Mouse (Mus musculus): ENCODE measurements around the gene Cfap61. TPM values are rescaled to one million over a fixed set of nuclear protein-coding genes. Genes with fewer than 3 reads are reported as not detected.
"Not testable (repeated sequence)": the region's sequence is repeated elsewhere in the genome, so short reads cannot be mapped to it uniquely, and the experiment has no call there.

Cfap61 gene
- total RNA-seq (2021), result 10 to 100 TPM; 29.9 to 45.2 TPM
- long read RNA-seq, experiment 1, partial matches to known transcripts, result 12 of 13 reads
- long read RNA-seq, experiment 1, other reads (novel, unspliced or antisense), result 1 of 13 reads
- long read RNA-seq, experiment 2, partial matches to known transcripts, result 11 of 15 reads
- long read RNA-seq, experiment 2, other reads (novel, unspliced or antisense), result 3 of 15 reads

DNA sequence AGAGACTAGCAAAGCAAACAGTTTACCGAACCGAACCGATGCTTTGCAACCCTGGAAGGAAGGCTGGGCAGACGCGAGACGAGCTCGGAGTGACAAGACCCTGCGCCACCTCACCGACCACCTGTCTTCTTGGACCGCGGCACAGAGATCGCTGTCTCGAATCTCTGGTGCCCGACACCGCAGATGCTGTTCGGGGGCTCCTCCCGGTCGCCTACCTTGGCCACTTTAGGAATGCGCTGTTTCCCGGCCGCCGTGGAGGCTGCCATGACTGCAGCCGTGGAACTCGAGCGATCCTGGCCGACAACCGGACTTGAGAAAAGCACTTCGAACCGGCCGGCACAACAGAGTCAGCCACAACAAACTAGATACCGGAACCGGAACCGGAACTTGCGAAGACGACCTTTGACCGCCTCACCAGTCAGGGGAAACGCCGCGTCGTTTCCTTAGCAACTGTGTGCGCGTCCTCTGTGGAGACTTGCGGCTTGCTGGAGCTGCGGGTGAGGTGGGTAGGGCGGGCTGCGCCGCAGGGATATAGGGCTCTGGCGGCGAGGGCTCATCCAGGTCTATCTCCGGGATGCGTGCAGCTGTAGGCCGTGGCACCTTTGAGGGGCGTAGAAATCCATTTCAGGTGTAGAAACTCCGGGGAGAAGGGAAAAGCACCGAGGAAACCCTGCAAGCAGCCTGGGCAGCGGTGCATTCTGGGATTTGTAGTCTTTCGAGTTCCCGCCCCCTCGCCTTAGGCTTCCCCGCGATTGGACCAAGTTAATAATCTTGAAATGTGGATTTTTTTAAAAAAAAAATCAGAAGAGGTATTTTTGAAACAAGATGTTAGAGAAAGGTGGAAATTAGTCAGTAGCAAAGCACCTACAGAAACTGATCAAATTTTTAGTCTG is at the start of gene Cfap61, which contains the start of gene Crnkl1:
TSS of gene Cfap61 (plus strand) at position 446 of the 893 bp plus-strand sequence.
TSS of gene Crnkl1 (minus strand) at position 676 of the 893 bp plus-strand sequence.
- peak; percentile 71 to 85 for DNase-seq (ENCODE audit: low spot score in 2 of 2)

DNA sequence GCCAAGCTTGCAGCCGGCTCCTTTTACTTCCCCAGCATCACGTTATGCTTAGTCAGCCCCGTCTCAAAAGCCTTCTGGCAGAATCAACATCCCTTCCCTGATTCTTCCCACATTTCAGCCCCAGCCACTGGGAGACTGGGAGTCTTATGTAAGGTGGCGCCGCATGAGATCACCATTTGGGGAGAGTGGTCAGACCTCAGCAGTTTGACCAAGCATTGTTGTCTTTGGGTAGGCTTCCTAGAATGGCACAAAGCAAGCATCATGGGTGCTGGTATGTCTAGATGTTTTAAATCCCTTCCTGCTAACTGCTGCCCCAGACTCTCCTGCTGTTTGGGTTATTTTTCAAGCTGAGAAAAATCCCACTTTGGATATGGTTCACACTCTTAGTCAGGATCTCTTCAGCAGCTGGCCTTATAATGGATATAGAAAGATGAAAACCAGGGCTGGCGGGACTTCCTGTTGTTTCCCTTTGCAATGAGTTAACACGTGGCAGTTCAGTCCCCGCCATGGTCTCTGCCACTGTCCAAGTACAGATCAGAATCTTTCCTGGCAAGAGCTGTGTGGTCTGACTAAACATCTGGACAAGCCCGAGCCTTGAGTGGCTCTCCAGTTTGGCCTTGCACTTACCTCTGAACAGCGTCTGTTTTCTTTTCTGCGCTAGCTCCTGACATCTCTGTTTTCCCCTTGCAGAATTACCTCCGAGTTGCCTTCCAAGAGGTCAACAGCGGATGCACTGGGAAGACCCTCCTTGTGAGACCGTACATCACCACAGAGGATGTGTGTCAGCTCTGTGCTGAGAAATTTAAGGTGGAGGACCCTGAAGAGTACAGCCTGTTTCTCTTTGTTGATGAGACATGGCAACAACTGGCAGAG is 49.4 kb upstream of the Cfap61 start:
- no peak for DNase-seq (ENCODE audit: low spot score in 2 of 2)

DNA sequence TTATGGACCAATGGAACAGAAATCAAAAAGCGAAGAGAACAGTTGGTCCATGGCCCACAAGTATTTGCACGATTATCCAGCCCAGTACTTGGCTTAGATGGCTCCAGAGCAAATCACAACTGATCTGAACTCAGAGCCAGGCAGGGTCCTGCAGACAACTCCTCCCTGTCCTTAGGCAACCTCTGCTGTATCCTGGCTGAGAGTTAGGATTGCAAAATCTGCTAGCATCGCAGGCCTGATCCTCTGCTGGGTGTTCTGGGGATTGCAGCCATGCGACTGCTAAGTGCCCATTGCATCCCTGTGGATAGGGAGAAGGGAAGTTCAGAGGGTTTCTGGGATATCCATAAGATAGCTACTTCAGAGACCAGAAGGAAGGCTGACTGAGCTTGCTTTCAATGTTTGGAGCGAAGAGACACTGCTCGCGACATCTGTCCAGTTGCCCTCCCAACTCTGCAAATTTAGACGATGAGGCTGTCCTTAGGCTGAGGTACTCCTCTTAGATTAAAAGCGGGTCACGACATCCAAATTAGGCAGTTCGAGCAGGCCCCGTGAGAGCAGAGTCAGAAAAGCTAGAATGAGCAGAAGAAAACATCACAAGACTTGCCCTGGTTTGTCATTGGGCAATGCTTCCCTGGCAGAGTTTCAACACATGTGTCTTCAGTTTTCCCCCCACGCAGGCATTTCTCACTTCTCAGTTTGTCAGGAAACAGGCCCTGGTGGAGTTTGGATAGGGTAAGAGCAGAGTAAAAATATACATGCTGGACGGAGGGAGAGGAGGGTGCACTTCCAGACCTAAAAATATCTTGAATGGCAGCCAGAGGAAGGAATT is 46.4 kb upstream of the Cfap61 start:
- no peak for DNase-seq (ENCODE audit: low spot score in 2 of 2)

DNA sequence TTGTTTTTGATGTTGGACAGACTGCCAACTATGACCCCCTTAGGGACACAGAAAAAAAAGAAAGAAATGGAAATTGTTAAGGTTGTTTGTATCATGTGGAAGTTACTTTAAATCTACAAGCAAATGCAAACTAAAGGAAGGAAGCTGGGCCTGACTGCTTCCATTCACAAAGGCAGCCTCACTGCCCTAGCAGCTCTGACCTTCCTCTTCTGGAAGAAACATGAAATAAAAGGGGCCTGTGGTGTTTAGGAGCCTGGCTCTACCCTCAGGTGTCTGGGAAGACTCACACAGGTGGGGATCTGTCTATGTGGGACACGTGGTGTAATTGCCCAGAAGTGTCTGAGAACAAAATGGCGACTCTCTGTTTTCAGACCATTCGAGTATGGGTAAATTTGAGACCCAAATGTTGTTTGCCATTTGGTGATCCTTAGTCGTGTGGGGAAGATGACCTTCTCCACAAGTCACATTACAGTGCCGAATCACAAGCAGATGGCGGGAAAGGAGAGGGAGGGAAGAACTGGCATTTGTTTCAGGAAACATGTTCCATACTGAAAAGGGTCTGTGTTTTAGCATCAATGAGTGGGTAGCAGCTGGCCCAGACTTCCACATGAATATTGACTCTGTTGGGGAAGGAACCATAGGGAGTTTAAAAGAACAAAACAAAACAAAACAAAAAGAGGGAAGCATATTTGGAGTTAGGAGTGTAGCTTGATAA is 45.7 kb upstream of the Cfap61 start:
- DNase-seq (ENCODE audit: low spot score in 2 of 2), result no peak

DNA sequence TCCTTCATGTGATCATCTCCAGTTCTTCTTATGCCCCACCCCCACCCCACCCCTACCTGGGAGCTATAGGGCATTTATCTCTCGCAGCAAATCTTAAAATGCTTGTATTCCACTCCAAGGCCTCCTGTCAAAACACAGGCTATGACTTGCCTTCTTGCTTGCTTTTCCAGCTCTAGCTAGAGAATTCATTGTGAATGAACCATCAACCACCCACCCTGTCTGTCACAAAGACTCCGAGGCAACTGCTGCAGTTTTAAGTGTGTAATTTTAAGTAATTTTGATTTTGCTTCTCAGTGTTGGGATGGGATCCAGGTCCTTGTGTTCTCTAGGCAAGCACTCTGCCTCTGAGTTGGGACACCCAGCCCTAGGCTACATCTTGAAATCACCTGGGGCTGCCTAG is 44.0 kb upstream of the Cfap61 start:
- DNase-seq (ENCODE audit: low spot score in 2 of 2), result no peak

DNA sequence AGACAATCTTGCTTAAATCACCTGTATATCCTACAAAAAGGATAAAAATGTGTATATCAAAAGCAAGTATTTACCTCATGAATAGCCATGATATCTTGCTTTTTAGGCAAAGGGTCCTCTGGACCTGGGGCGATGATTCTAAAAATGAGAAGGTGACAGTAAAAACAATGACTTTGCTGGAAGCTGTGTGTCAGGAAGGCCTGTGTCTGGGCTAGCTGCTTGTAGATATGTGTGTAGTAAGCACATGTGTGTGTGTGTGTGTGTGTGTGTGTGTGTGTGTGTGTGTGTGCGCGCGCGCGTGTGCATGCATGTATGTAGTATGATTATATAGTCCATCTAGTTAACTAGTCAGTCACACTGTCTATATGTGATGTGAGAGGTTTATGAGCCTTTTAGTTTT is 40.8 kb upstream of the Cfap61 start:
- DNase-seq (ENCODE audit: low spot score in 2 of 2), result no peak

DNA sequence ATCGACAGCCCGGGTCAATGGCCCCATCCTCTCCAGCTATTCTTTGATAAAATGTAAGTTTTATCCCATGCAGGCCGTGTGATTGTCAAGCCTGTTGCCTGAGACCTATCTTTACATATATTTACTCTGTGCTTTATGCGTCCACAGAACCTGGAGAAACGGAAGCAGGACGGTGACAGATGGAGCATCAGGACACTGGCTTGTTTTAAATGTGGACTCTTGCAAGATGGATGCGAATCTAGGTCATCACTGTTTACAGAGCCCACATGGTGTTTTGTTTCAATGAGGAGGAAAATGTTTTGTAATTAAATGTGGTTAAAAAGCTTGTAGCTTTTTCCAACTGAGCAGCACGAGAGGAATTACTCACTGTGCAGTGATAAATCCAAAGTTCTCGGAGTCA is 36.5 kb upstream of the Cfap61 start:
- DNase-seq (ENCODE audit: low spot score in 2 of 2), result no peak

DNA sequence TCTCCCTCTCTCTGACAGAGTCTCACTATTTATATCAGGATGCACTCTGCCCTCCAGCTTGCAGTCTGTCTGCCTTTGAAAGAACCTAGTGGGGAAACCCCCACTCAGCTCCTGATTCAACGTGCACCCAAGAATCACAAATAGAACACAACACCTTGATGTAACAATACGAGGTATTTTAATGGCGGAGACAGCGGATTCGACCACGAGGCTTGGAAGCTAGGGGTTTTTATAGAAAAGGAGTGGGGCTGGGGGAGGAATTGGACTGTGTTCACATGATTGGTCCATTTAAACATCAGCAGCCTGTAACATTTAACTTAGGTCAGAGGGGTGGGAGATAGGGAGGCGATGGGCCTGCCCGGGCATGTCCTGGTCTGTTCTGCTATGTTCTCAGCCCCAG is 34.3 kb upstream of the Cfap61 start:
- not testable (repeated sequence) for DNase-seq (ENCODE audit: low spot score in 2 of 2)

DNA sequence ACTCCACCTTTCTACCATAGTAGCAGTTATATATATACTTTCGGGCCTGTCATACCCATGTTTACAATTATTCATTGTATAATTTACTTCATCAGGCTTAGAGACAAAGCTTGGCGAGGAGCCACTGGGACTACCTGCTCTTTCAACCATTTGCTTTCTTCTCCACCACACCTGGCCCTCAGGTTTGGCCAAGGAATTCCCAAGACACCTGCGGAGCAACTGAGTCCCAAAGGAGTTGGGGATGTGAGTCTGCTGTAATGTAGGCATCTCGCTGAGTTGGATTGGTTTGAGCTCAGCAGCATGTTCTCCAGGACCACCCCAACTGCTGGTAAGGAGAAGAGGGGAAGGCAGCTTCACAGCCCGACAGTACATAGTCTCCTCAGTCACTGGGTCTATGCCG is 32.7 kb upstream of the Cfap61 start, which contains the start of gene Naa20:
TSS of gene Naa20 (plus strand) at position 239 of the 400 bp plus-strand sequence.
- DNase-seq (ENCODE audit: low spot score in 2 of 2), result no peak

DNA sequence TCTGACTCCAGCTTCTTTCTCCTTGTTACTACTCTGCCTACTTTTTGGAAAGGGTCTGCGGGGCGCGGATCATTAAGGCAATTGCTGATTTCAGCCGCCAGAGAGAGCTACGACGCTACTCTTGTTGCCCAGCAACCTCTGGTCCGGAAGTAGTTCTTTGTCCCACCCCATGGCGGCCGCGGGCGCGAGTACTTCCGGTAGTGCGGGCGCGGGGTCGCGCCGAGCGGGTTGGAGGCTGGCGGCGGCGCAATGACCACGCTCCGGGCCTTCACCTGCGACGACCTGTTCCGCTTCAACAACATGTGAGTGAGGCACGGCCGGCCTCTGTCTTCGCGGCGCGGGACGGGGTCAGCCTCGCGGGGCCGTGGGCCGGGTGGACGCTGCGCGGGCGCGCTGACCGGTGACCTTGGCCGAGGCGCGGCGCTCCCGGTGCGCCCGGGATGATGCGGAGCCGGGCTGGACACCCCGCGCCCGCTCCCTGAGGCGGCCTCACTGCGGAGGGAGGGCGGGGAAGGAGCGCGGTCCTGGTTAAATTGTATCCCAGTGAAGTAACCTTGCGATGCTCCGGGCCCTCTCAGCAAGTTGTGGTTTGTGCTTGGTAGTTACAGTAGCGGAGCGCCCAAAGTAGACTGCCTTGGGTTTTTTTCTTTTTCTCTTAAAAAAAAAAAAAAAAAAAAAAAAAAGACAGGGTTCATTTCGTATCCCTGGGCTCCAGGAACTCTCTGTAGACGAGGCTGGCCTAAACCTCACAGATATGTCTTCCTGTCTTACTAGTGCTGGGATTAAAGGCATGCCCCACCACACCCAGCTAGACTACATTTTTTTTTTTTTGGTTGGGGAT is 31.3 kb upstream of the Cfap61 start:
- peak; percentile 76 to 78 for DNase-seq (ENCODE audit: low spot score in 2 of 2)

DNA sequence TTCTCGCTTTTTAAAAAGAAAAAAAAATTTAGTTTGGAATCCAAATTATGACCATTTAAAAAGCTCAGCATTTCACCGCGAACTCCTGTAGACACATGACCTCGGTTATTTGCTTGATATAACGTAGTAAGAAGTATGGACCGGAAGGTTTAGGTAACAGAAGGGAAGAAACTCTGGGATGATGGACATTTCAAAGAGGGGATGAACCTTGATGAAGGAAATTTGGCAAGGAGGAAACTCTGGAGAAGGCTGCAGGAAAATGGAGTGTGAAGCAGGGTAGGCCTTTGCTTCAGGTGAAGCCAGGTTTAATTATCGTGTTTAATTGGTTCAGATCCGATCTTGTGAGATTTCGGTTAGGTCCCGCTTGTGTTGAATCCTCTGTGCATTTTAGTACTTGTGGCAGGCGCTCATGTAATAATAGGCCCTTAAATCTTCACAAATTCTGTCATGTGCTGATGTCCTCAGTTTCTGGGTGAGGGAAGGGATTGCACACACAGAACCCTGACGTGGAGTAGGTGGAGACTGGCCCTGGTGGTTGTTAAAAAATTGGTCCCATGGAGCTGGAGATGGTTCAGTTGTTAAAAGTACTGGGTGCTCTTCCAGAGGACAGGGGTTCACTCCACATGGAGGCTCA is 30.5 kb upstream of the Cfap61 start:
- no peak for DNase-seq (ENCODE audit: low spot score in 2 of 2)

DNA sequence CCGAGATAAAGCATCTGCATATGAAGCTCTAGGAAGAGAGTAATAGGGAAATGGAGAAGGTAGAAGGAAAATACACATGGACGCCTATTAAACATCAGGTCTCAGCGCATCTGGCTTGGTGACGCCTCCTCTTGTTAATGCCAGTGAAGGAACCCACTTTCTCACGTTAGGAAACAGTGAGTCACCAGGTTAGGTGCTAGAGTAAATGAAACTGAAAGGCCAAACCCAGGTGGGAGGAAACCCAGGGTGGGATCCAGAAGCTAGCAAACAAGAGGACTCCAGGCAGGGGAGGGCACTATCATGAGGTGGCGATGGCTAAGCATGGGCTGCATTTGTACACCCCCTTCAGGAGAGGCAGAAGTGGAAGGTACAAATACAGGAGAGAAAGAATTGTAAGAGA is 29.4 kb upstream of the Cfap61 start:
- no peak for DNase-seq (ENCODE audit: low spot score in 2 of 2)

DNA sequence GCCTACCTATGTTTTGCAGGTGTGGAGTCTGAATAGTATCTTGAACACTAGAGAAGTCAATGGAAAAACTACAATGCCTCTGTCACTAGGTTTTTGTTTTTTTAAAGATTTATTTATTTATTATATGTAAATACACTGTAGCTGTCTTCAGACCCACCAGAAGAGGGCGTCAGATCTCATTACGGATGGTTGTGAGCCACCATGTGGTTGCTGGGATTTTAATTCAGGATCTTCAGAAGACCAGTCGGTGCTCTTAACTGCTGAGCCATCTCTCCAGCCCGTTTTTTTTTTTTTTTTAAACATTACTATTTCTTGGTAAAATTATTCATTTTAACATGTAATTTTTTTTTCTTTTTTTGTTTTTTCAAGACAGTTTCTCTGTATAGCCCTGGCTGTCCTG is 28.7 kb upstream of the Cfap61 start:
- not testable (repeated sequence) for DNase-seq (ENCODE audit: low spot score in 2 of 2)

DNA sequence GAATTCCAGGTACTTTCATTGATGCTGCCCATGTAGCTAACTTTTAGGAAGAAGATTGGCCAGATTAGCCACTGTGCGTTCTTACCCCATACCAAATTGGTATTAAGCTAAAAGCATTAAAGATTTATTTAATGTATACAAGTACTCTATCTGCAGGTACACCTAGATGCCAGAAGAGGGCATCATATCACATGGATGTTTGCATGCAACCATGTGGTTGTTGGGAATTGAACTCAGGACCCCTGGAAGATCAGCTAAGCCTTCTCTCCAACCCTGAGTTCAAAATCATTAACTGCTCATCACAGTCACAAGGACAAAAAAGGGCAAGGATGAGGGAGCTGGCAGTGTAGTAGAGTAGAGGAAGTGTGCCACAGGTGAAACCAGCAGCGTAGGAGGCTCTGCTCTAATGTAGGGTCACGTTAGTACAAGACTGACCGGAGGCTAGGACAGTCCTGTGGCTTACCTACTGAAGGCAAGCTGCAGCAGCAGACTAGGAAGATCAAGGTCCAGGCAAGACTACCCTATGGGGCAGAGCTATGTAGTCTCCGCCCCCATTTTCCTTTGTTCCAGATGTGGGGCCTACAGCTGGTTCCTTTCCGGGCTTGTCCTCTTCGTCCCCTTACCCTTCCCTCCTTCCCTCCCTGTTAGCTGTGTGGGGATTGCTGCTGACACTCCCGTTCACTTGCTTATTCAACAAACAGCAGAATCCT is 13.5 kb upstream of the Cfap61 start:
- no peak for DNase-seq (ENCODE audit: low spot score in 2 of 2)

DNA sequence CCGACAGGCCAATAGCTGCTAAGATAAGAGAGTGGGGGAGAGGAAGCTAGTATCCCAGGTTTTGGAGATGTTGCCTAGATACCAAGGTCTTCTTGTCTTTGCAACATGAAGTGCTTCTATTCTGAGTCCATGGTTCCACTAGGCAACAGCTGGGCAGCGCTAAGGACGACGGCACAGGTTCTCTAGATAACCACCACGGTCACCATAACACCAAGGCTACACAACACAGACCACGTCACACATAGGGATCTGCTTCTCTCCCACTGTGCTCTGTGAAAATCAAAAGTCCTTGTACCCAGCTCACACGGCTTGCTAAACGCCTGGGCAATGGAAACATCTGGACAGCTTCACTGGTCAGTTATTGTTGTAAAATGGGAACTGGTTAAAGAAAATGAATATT is 2.4 kb downstream of the Cfap61 start:
- no peak for DNase-seq (ENCODE audit: low spot score in 2 of 2)

DNA sequence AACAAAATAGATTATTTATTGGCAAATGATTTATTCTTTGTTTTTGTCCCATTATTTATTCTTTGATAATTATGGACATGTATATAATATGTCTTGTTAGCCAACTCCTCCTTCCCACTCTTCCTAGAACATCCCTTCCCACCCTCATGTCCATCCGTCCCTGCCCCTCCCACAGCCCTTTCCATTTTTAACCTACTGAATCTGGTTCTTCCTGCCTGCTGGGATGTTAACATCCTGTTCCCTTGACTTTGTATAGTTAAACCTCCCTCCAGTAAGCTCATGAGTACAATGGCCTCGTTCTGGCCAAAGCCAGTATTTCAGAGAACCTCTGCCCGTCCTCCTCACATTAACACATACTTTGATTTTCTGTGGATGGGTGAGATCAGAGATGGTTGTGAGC is 6.8 kb downstream of the Cfap61 start:
- no peak for DNase-seq (ENCODE audit: low spot score in 2 of 2)

DNA sequence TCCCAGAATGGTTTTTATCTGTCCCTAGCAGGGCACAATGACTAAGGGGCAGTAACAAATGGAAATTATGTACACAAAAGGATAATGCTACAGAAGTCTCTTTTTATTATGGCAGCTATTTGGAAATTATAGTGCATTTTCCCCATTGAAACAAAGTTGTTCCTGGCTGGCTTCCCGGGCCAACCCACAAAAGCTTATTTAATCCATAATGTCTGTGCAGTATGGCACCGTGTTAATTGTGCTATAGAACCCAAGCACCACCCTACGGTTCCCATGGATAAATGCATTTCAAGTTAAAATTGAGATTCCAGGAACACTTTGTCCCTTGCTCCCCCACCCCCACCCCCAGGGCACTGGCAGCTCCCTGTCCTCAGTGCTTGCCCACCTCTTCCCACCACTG is 9.7 kb downstream of the Cfap61 start:
- DNase-seq (ENCODE audit: low spot score in 2 of 2), result no peak

DNA sequence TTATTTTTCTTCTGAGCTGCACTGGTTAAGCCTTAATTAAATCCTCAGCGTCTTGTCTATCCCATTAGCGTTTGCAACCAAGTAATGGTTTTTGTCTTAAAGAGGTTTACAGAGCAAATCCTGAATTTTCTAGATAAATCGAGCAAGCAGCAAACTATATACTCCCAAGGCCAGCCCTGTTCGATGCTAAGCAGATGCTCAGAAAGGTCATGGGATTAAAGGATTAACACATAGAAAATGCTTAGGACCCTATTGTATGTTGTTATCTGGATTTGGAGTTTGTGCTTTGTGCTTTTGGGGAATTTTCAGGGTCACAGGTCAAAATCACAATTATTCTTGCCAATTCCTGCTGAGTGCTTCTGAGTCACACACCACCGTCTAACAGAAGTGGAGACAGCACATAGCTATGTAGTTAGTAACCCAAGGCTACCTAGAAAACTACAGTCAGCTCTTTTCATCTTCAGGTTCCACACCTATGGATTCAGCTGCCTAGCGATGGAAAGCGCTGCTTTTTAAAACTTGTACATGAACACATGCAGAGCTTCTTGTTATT is 13.9 kb downstream of the Cfap61 start:
- DNase-seq (ENCODE audit: low spot score in 2 of 2), result no peak

All from adrenal gland, postnatal 4 days (tissue).